Mouse (Mus musculus) kidney, postnatal 4 days (tissue): ENCODE measurements around the gene Tdrd12.
"Not testable (repeated sequence)": the region's sequence is repeated elsewhere in the genome, so short reads cannot be mapped to it uniquely, and the experiment has no call there.

Source experiments
- DNase-seq, 2 experiments: peaks; one replicate each; pipeline ENCODE4 v3.0.0; 2021; ENCODE audit warnings: mixed read lengths in 2 of 2

The Tdrd12 gene

GRCm38 (mm10) chr7:35537562-35537961, at the start of gene Tdrd12:
Gene Tdrd12, minus strand, starts transcription at chr7:35537745.
- DNase-seq, result no peak

- DNase-seq, result no peak
Measured at GRCm38 (mm10) chr7:35586906-35587445, 49.4 kb upstream of the Tdrd12 start.

- peak; percentile 96 to 97 for DNase-seq
Measured at GRCm38 (mm10) chr7:35586055-35586905, 48.7 kb upstream of the Tdrd12 start, which contains the start of gene Ankrd27. Gene Ankrd27, plus strand, starts transcription at chr7:35586244.

- DNase-seq, result peak; percentile 67 to 79
Measured at GRCm38 (mm10) chr7:35585191-35586054, 47.9 kb upstream of the Tdrd12 start, which contains the start of gene Rgs9bp. Gene Rgs9bp, minus strand, starts transcription at chr7:35585582.

DNA sequence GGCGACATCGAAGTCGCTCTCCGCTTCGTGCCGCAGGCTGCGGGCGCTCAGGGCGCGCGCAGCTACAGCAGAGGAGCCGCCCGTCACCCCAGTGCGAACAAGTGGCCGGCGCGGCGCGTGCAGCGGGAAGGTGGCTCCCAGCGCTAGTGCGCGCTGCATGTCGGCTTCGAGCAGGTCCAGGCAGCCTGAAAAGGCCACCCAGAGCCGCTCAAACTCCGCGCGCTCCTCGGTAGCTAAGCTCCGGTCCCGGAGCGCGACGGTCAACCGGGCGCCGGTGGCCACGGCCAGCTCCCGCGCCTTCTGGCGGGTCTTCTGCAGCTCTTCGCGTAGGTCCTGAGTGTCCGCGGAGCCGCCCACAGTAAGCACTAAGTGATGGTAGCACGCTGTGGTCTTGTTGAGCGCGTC, 47.2 kb upstream of the Tdrd12 start:
- peak; percentile 50 to 67 for DNase-seq

DNA sequence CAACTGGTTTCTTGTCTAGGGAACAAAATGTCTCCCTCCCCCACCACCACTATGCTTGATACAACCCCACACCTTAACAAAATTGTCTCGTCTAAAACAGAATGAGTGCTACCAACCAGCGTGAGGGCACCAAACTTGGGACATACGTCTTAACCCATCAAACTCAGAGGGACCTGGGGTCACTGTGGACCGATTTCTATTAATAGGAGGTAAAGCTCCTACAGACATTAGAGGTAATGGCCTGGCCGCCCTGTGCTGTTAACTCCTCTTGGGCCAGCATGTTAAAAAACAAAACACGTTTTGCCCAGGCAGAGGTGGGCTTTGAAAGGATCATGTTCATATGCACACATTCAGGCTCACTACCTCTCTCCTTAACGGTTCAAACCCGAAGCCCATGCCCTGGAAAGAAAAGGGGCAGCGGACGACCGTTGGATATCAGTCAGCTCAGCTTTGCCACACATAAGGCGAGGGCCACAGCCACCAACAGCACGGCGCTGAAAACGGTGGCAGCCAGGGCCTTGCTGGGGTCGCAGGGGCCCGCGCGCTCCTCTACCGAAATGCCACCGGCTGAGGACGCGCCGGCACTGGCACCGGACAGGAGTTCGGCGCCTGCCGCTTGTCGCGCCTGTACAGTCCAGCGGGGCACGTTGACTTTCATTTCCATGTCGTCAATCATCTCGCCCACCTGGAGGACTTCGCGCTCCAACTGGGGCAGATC, 46.7 kb upstream of the Tdrd12 start:
- no peak for DNase-seq

- no peak for DNase-seq
Measured at GRCm38 (mm10) chr7:35583476-35584025, 46.0 kb upstream of the Tdrd12 start.

DNA sequence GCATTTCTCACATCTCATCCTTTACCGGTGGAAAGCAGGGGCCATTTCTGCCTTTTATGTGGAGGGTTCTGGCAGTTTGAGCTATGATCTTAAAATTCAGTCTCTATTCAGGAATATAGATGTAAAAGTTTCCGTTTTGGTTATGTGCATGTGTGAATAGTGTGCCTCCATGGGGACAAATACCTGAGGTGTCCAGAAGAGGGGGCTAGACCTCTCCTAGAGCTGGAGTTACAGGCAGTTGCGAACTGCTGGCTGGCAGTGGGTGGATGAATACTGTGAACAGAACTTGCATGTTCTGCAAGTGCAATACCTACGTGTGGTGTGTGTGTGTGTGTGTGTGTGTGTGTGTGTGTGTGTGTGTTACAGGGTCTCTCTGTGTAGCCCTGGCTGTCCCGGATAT, 45.2 kb upstream of the Tdrd12 start:
- peak in 1 of 2 experiments; percentile 23 for DNase-seq

DNA sequence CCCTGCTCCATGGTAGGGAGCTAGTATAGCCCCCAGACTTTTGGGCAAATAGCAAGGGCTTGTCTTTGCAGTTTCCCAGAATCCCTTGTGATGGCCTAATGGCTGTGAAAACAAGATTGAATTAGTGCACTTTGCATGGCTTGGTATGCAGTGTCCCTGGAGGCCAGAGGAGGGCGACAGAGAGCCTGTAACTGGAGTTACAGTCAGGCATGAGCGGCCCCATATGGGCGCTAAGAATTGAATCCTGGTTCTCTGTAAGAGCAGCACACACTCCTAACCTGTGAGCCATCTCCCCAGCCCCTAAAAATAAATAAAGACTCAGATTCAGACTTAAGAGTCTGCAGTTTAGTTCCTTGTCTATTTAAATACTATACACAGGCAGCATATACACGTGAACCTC, 42.3 kb upstream of the Tdrd12 start:
- DNase-seq, result peak; percentile 78

DNA sequence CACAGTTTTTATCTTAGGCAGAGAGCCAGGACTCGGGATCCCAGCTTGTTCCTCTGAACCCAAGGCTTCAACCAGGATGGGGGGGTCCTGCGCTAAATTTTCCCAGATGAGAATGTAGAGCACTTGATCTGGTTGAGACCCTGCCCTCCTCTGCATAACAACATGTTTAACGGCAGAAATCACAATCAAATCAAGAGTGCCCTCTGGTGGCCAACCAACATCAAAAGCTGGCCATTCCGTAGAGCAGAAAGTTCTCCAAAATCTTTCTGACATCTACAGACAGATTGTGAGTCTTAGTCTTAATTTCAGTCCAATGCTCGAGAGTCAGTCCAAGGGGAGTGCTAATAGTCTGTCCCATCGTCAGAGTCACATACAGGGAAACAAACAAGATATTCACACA, 33.3 kb upstream of the Tdrd12 start:
- DNase-seq, result not testable (repeated sequence)

DNA sequence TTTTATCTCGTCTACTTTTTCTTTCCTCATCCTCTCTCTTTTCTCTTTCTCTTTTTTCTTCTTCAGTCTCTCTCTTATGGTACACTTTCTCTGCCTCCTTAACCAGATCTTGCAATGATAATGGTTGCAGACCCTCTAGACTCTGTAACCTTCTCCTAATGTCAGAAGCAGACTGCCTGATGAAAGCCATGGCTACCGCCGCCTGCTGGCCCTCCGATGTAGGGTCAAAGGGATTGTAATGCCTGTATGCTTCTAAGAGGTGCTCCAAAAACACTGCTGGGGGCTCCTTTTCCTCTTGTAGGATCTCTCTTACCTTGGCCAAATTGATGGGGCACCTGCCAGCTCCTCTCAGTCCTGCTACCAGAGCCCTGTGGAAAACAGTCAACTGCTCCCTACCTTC, 32.2 kb upstream of the Tdrd12 start:
- not testable (repeated sequence) for DNase-seq

DNA sequence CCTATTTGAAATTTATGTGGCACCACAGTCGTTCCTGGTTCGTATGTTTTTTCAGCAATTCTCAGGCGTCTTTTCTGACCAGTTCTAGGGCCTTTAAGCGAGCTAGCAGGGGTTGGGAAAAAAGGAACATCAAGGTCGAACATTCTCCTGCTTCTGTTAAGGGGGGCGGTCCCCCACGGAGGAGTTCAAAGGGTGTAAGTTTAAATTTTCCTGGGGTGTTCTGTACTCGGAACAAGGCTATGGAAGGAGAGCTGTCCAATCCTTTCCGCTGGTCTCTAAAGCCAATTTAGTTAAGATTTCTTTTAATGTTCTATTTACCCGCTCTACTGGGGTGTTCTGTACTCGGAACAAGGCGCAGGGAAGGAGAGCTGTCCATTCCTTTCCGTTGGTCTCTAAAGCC, 28.4 kb upstream of the Tdrd12 start:
- not testable (repeated sequence) for DNase-seq

DNA sequence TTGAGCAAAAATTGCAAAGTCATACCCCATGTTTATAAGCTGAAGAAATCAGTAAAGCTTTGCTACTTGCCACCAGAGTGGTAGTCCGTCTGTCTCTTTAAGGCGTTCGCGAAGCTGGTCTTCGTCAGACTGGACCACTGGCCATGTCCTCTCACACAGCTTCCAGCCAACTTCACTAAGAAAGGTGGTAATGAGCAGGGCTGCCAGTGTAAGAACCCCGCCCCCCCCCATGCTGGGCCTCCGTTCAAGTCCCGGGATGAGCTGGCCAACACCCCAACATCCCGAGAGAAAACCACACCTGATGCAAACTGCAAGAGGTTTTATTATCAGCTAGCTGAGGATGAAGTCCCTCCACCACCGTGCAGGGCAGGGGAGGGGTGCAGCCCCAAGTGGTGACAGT, 27.3 kb upstream of the Tdrd12 start:
- DNase-seq, result not testable (repeated sequence)

DNA sequence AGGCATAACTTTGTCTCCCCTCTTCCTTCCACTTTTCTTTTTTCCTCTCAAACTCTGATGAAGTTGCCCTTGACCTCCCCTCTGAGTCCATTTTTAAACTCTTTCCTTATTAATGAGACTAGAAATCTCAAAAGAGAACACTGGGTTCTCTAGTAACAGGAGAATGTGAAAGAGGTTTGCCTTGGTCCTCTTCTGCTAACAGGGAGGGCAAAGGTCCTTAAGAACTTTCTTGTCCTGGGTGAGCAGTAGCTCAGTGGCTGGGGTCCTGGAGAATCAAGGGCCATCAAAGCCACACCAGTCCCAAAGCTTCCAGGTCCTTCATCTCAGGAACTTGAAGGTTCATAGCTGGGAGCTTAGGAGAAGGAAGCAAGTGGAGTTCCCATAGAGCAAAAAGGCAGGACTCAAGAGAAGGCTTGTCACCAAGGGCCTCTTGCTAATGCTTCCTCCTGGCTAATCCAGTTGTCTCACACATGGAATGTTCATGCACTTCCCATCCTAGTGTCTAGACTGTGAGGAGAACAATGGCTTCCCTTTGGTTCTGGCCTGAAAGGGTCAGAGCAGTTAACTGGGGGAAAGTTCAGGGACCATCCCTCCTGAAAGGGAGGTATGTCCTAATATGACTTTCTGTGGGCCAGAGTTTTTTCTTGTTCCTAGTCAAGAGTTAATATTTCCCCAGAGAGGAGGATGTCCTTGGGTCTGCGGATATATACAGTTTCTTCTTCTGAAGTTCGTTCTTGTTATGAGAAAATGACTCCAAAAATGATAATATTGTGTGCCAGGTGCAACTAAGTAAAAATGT, 26.7 kb upstream of the Tdrd12 start:
- DNase-seq, result no peak

GRCm38 (mm10) chr7:35563071-35563470, 25.5 kb upstream of the Tdrd12 start:
- no peak for DNase-seq

- no peak for DNase-seq
Measured at GRCm38 (mm10) chr7:35559838-35560237, 22.3 kb upstream of the Tdrd12 start.

- DNase-seq, result no peak
Measured at GRCm38 (mm10) chr7:35558681-35559080, 21.1 kb upstream of the Tdrd12 start.

- DNase-seq, result no peak
Measured at GRCm38 (mm10) chr7:35557577-35557976, 20.0 kb upstream of the Tdrd12 start.

DNA sequence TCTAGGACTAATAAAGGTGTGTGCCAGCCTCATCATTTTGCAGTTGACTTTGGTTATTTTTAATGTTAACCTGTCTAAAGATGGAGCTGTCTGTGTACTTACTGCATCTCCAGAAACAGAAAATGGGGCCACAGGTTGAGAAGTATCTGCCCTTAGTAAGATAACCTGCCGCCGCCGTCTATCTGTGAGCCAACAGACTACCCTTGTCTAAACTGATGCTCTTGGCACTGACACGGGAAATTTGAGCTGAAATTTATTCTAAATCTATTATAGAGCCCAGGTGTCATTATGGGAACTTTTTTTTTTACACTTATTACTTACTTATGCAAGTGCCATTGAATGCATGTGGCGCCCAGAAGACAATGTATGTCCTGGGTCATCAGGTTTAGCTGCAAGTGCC, 19.4 kb upstream of the Tdrd12 start:
- DNase-seq, result no peak

GRCm38 (mm10) chr7:35556205-35556603, 18.7 kb upstream of the Tdrd12 start, which contains the start of gene Nudt19:
Gene Nudt19, minus strand, starts transcription at chr7:35556304.
- no peak for DNase-seq
